Mouse (Mus musculus) adrenal gland, adult 2 months (tissue): ENCODE measurements around the gene Slit2. TPM values are rescaled to one million over a fixed set of nuclear protein-coding genes. Genes with fewer than 3 reads are reported as not detected.

ENCODE experiments used
- microRNA-seq, 2 experiments: library from miRNA; unstranded; fragments of <30 nt; microRNA quantifications; one replicate each; pipeline ENCODE4 v1.2.0; 2021
- polyA plus RNA-seq: library from polyadenylated mRNA; depleted of rRNA; stranded (reverse); fragments of >200 nt; gene quantifications from 2 replicates; pipeline ENCODE4 v1.2.3, GENCODE M21; 2012
- total RNA-seq, 2 experiments: library from RNA; stranded (reverse); gene quantifications; 2 replicates each; pipeline ENCODE4 v1.2.3; 2021

Slit2 gene
- total and polyA plus RNA-seq, 3 experiments = 7.0 to 26.2 (median 7.8) TPM

Small RNAs within 50 kb of the gene (microRNA-seq; reads per million reads assigned to microRNA genes)
- gene Mir218-1 = 8.1 to 13.6 reads per million in 2 experiments
